14 mouse cellular contexts compared by ENCODE assay signal in genomic region chr8:71667256-71667655, GRCm38 (mm10). TPM values are rescaled to one million over a fixed set of nuclear protein-coding genes. Genes with fewer than 3 reads are reported as not detected.
A peak's percentile ranks its signal among the peaks of the same experiment; 100 is the strongest.
DNase-seq lines count a peak whose midpoint lies in the region; ATAC-seq lines count a peak whose summit lies in the region.
"Had no signal": no experiment of that assay in that cellular context is flagged by ENCODE, and none has a peak within 500 bp of the region (broad histone marks: within the 10 kb centered on the region; RNA-seq: fewer than 3 reads in every experiment).

No protein-coding gene starts in this region.

- peaks cover 40% of the 10 kb centered on the region for H3K27me3 ChIP-seq in liver, embryonic 11.5 days (replicated peaks; ENCODE audit: control insufficient read depth, insufficient read depth, low read length)
- H3K27me3 ChIP-seq in forebrain, embryonic 14.5 days (replicated peaks; ENCODE audit: control insufficient read depth, insufficient read depth, low read length), result peaks cover 12% of the 10 kb centered on the region
- no peaks in the 10 kb centered on the region for H3K27me3 ChIP-seq in hindbrain, embryonic 16.5 days (replicated peaks; ENCODE audit: control insufficient read depth, insufficient read depth, low read length)
- H3K27me3 ChIP-seq in neural tube, embryonic 13.5 days, result peaks cover 40% of the 10 kb centered on the region

- DNase-seq in liver, embryonic 11.5 days (ENCODE audit: low spot score), result no peak
- DNase-seq in liver, result no peak
- DNase-seq in forebrain, embryonic 14.5 days (ENCODE audit: low spot score), result peak; percentile 62
- DNase-seq in testis, postnatal 10 days (ENCODE audit: low spot score), result no peak
- DNase-seq in left cerebral cortex, adult 8-10 months (ENCODE audit: low spot score in 2 of 2), result no peak
- DNase-seq: adrenal gland, adult 2 months; cerebellum, adult 11 months; gastrocnemius, postnatal 14 days; kidney, adult 11 months; thymus, postnatal 25 days had no signal

- H3K4me2 ChIP-seq in liver, embryonic 11.5 days, result no peak overlapping the region
- peak overlapping the region; percentile 11; the same call in 1 of the 2 replicates for H3K4me2 ChIP-seq in forebrain, embryonic 14.5 days (ENCODE audit: low read length)
- peak overlapping the region; percentile 11; the same call in 1 of the 2 replicates for H3K4me2 ChIP-seq in hindbrain, embryonic 16.5 days (ENCODE audit: low read length)
- peak overlapping the region; percentile 43 for H3K4me2 ChIP-seq in neural tube, embryonic 13.5 days

- peaks cover 38% of the 10 kb centered on the region for H3K4me1 ChIP-seq in liver, embryonic 11.5 days (replicated peaks; ENCODE audit: control insufficient read depth, insufficient read depth, low read length)
- peaks cover 29% of the 10 kb centered on the region for H3K4me1 ChIP-seq in forebrain, embryonic 14.5 days (ENCODE audit: control insufficient read depth, insufficient read depth, low read length)
- peaks cover 34% of the 10 kb centered on the region for H3K4me1 ChIP-seq in hindbrain, embryonic 16.5 days (ENCODE audit: control insufficient read depth, insufficient read depth, low read depth, low read length)
- peaks cover 54% of the 10 kb centered on the region for H3K4me1 ChIP-seq in neural tube, embryonic 13.5 days (replicated peaks)

- H3K36me3 ChIP-seq in liver, embryonic 11.5 days (ENCODE audit: control insufficient read depth, insufficient read depth, low read length), result no peaks in the 10 kb centered on the region
- peaks cover 16% of the 10 kb centered on the region; the same call in 1 of the 2 replicates for H3K36me3 ChIP-seq in forebrain, embryonic 14.5 days (ENCODE audit: control insufficient read depth, insufficient read depth, low read length)
- peaks cover 14% of the 10 kb centered on the region for H3K36me3 ChIP-seq in hindbrain, embryonic 16.5 days (ENCODE audit: control insufficient read depth, insufficient read depth, low read length)
- H3K36me3 ChIP-seq in neural tube, embryonic 13.5 days, result peaks cover 21% of the 10 kb centered on the region

- ATAC-seq in liver, embryonic 11.5 days (replicated peaks; ENCODE audit: low FRiP score), result no peak
- ATAC-seq in forebrain, embryonic 14.5 days, result no peak
- ATAC-seq in hindbrain, embryonic 16.5 days, result no peak
- no peak for ATAC-seq in neural tube, embryonic 13.5 days (ENCODE audit: low read depth)

- 0 out of 2 replicates have a peak overlapping the region, but pooled peaks have one; percentile 43 for H3K27ac ChIP-seq in liver, embryonic 11.5 days (ENCODE audit: low read depth, low read length)
- H3K27ac ChIP-seq in forebrain, embryonic 14.5 days (ENCODE audit: low read depth, low read length), result peak overlapping the region; percentile 15; the same call in 1 of the 2 replicates
- H3K27ac ChIP-seq in hindbrain, embryonic 16.5 days (ENCODE audit: low read depth, low read length), result peak overlapping the region; percentile 62
- H3K27ac ChIP-seq in neural tube, embryonic 13.5 days (replicated peaks), result peak overlapping the region; percentile 85
- H3K27ac ChIP-seq: liver, embryonic 14.5 days had no signal

- no peaks in the 10 kb centered on the region for H3K9me3 ChIP-seq in liver, embryonic 11.5 days (ENCODE audit: control insufficient read depth, low read length)
- H3K9me3 ChIP-seq in forebrain, embryonic 14.5 days (replicated peaks; ENCODE audit: control insufficient read depth, low read length), result no peaks in the 10 kb centered on the region
- no peaks in the 10 kb centered on the region for H3K9me3 ChIP-seq in hindbrain, embryonic 16.5 days (ENCODE audit: control insufficient read depth, low read length)
- H3K9me3 ChIP-seq in neural tube, embryonic 13.5 days, result no peaks in the 10 kb centered on the region

- H3K4me3 ChIP-seq in liver, embryonic 11.5 days (ENCODE audit: low read depth, low read length), result no peak overlapping the region
- H3K4me3 ChIP-seq in forebrain, embryonic 14.5 days (ENCODE audit: low read depth, low read length), result no peak overlapping the region
- H3K4me3 ChIP-seq in hindbrain, embryonic 16.5 days (ENCODE audit: low read length), result no peak overlapping the region
- H3K4me3 ChIP-seq in neural tube, embryonic 13.5 days, result no peak overlapping the region

- no peak overlapping the region for H3K9ac ChIP-seq in liver, embryonic 11.5 days (ENCODE audit: low read depth, low read length)
- H3K9ac ChIP-seq in forebrain, embryonic 14.5 days (ENCODE audit: low read length), result peak overlapping the region; percentile 32; the same call in 1 of the 2 replicates
- peak overlapping the region; percentile 28 for H3K9ac ChIP-seq in hindbrain, embryonic 16.5 days (ENCODE audit: low read depth, low read length)
- H3K9ac ChIP-seq in neural tube, embryonic 13.5 days, result peak overlapping the region; percentile 64
- H3K9ac ChIP-seq: liver, embryonic 14.5 days had no signal

- WGBS in liver, embryonic 11.5 days, result 58% methylated on average over 5 of the region's 5 CpGs
- WGBS in forebrain, embryonic 14.5 days, result 44% methylated on average over 5 of the region's 5 CpGs
- WGBS in hindbrain, embryonic 16.5 days, result 36% methylated on average over 5 of the region's 5 CpGs
- WGBS in neural tube, embryonic 13.5 days, result 32% methylated on average over 5 of the region's 5 CpGs

RNA-seq across cellular contexts. Expression of gene Unc13a, which starts 4.3 kb away (rescaled TPM):
- 0.41 and 0.45 TPM in 2 replicates for polyA plus RNA-seq in liver, embryonic 11.5 days (2014; fragmentation: Nextera tagmentation; extraction: Ambion mirVana)
- polyA plus RNA-seq in forebrain, embryonic 14.5 days (2014; fragmentation: Nextera tagmentation; extraction: Ambion mirVana), result 13.9 and 16.7 TPM in 2 replicates
- polyA plus RNA-seq in hindbrain, embryonic 16.5 days (2015; fragmentation: Nextera tagmentation; extraction: Ambion mirVana), result 22.4 and 23.1 TPM in 2 replicates
- polyA plus RNA-seq in neural tube, embryonic 13.5 days (2015; fragmentation: Nextera tagmentation; extraction: Ambion mirVana), result 16.6 and 17.7 TPM in 2 replicates
- total RNA-seq in left cerebral cortex, adult 8-10 months (2022), result 100 to 1,000 TPM; 237 to 269 (median 246) TPM

RNA-seq across cellular contexts. Expression of gene Jak3, which starts 8.8 kb away (rescaled TPM):
- polyA plus RNA-seq in liver, embryonic 11.5 days (2014; fragmentation: Nextera tagmentation; extraction: Ambion mirVana), result 10.1 and 11.0 TPM in 2 replicates
- polyA plus RNA-seq in forebrain, embryonic 14.5 days (2014; fragmentation: Nextera tagmentation; extraction: Ambion mirVana), result 1.4 and 2.1 TPM in 2 replicates
- polyA plus RNA-seq in hindbrain, embryonic 16.5 days (2015; fragmentation: Nextera tagmentation; extraction: Ambion mirVana), result 7.3 and 8.1 TPM in 2 replicates
- polyA plus RNA-seq in neural tube, embryonic 13.5 days (2015; fragmentation: Nextera tagmentation; extraction: Ambion mirVana), result 3.9 and 4.0 TPM in 2 replicates
- 1 to 10 TPM; 4.4 to 7.3 (median 6.1) TPM for total RNA-seq in left cerebral cortex, adult 8-10 months (2022)

RNA-seq across cellular contexts. Expression of gene Insl3, which starts 21.8 kb away (rescaled TPM):
- 1.3 and 2.0 TPM in 2 replicates for polyA plus RNA-seq in liver, embryonic 11.5 days (2014; fragmentation: Nextera tagmentation; extraction: Ambion mirVana)
- polyA plus RNA-seq in forebrain, embryonic 14.5 days (2014; fragmentation: Nextera tagmentation; extraction: Ambion mirVana), result 0.63 TPM in 1 of 2 replicates, not detected in the other
- polyA plus RNA-seq in hindbrain, embryonic 16.5 days (2015; fragmentation: Nextera tagmentation; extraction: Ambion mirVana), result 1.2 and 1.5 TPM in 2 replicates
- 0.46 and 1.0 TPM in 2 replicates for polyA plus RNA-seq in neural tube, embryonic 13.5 days (2015; fragmentation: Nextera tagmentation; extraction: Ambion mirVana)
- 1 to 10 TPM; 1.4 to 3.2 (median 2.1) TPM for total RNA-seq in left cerebral cortex, adult 8-10 months (2022)
- total RNA-seq: monocyte, adult 5-6 weeks had no signal

RNA-seq across cellular contexts. Expression of gene B3gnt3, which starts 34.3 kb away (rescaled TPM):
- 2.1 and 2.9 TPM in 2 replicates for polyA plus RNA-seq in liver, embryonic 11.5 days (2014; fragmentation: Nextera tagmentation; extraction: Ambion mirVana)
- polyA plus RNA-seq in forebrain, embryonic 14.5 days (2014; fragmentation: Nextera tagmentation; extraction: Ambion mirVana), result 0.10 and 0.22 TPM in 2 replicates
- 0.44 and 0.62 TPM in 2 replicates for polyA plus RNA-seq in hindbrain, embryonic 16.5 days (2015; fragmentation: Nextera tagmentation; extraction: Ambion mirVana)
- polyA plus RNA-seq in neural tube, embryonic 13.5 days (2015; fragmentation: Nextera tagmentation; extraction: Ambion mirVana), result 0.42 and 0.59 TPM in 2 replicates
- total RNA-seq in left cerebral cortex, adult 8-10 months (2022), result under 1 TPM; 0.41 to 0.88 (median 0.70) TPM
- total RNA-seq: monocyte, adult 5-6 weeks had no signal

RNA-seq across cellular contexts. Expression of gene Colgalt1, which starts 56.5 kb away (rescaled TPM):
- polyA plus RNA-seq in liver, embryonic 11.5 days (2014; fragmentation: Nextera tagmentation; extraction: Ambion mirVana), result 45.2 and 45.4 TPM in 2 replicates
- 45.3 and 47.2 TPM in 2 replicates for polyA plus RNA-seq in forebrain, embryonic 14.5 days (2014; fragmentation: Nextera tagmentation; extraction: Ambion mirVana)
- polyA plus RNA-seq in hindbrain, embryonic 16.5 days (2015; fragmentation: Nextera tagmentation; extraction: Ambion mirVana), result 62.1 and 74.1 TPM in 2 replicates
- 66.8 and 67.2 TPM in 2 replicates for polyA plus RNA-seq in neural tube, embryonic 13.5 days (2015; fragmentation: Nextera tagmentation; extraction: Ambion mirVana)
- total RNA-seq in left cerebral cortex, adult 8-10 months (2022), result 10 to 100 TPM; 38.6 to 51.4 (median 45.8) TPM

Comparison
In these comparisons a context has a peak if more than half of its experiments do, and no peak if none do; other contexts are left out.
1. H3K27ac ChIP-seq: peak in every context shown above with its lines; median percentile 85 in neural tube, embryonic 13.5 days; 62 in hindbrain, embryonic 16.5 days; 43 in liver, embryonic 11.5 days; 15 in forebrain, embryonic 14.5 days.
2. RNA of gene Unc13a, which starts 4.3 kb away (polyA plus RNA-seq): 22.4 to 23.1 TPM in hindbrain, embryonic 16.5 days, 16.6 to 17.7 TPM in neural tube, embryonic 13.5 days and 13.9 to 16.7 TPM in forebrain, embryonic 14.5 days; 0.41 to 0.45 TPM in liver, embryonic 11.5 days; every median in the first group is over 10 times any median in the second.